Mouse (Mus musculus) CH12.LX (cell line): ENCODE results near the gene Gprin3. TPM values are rescaled to one million over a fixed set of nuclear protein-coding genes. Genes with fewer than 3 reads are reported as not detected.

ENCODE experiments used
- DNase-seq: peaks from one replicate; pipeline ENCODE4 v3.0.0-alpha.2; 2013; ENCODE audit errors: extremely low read depth
- H3K27ac ChIP-seq: 2 replicates; pipeline ENCODE4 v1.5.1; 2012; ENCODE audit warnings: low read depth, mild to moderate bottlenecking, control low read depth, moderate library complexity; ENCODE audit not compliant: insufficient read depth
- H3K27me3 ChIP-seq: replicated peaks from 2 replicates; pipeline ENCODE3; 2012; ENCODE audit warnings: inconsistent platforms
- H3K36me3 ChIP-seq, 2 experiments: replicated peaks in 1 of 2; 2 replicates each; pipeline versions ENCODE3 to v1.6.1; 2012; ENCODE audit warnings: inconsistent platforms in 1 of 2, low read length in 1 of 2, mild to moderate bottlenecking in 1 of 2, mixed read lengths in 1 of 2, moderate library complexity in 1 of 2; ENCODE audit not compliant: control insufficient read depth in 1 of 2, insufficient read depth in 1 of 2
- H3K4me1 ChIP-seq, 2 experiments: 2 replicates each; pipeline ENCODE4 v1.6.1; 2012; ENCODE audit warnings: inconsistent platforms in 1 of 2, moderate library complexity in 1 of 2; ENCODE audit not compliant: insufficient read depth in 2 of 2, control insufficient read depth in 1 of 2
- H3K4me2 ChIP-seq: 2 replicates; pipeline ENCODE4 v1.6.1; 2012; ENCODE audit warnings: low read depth, mild to moderate bottlenecking, control low read depth; ENCODE audit not compliant: poor library complexity, insufficient read depth, severe bottlenecking
- H3K4me3 ChIP-seq, 3 experiments: fragments of 150-350 bp in 1 of 3; sonication (generic) in 1 of 3; replicated peaks in 1 of 3; 2 replicates each; pipeline versions ENCODE3 to v1.5.1; 2011 to 2012; ENCODE audit warnings: low read depth in 2 of 3, low read length in 2 of 3, mild to moderate bottlenecking in 2 of 3, moderate library complexity in 2 of 3, control low read depth in 1 of 3, improper control_type of control experiment in 1 of 3, inconsistent platforms in 1 of 3, mixed read lengths in 1 of 3; ENCODE audit not compliant: poor library complexity in 1 of 3
- H3K79me2 ChIP-seq: replicated peaks from 2 replicates; pipeline ENCODE4 v1.6.1; 2012; ENCODE audit warnings: mild to moderate bottlenecking, moderate library complexity; ENCODE audit not compliant: control insufficient read depth, poor library complexity, insufficient read depth, severe bottlenecking; ENCODE audit errors: extremely low read depth
- H3K9ac ChIP-seq: 2 replicates; pipeline ENCODE4 v1.6.1; 2012; ENCODE audit warnings: low read depth, mild to moderate bottlenecking, control low read depth, moderate library complexity; ENCODE audit not compliant: insufficient read depth
- H3K9me3 ChIP-seq: replicated peaks from 2 replicates; pipeline ENCODE3; 2012; ENCODE audit warnings: low read length, inconsistent platforms, mixed read lengths
- GABPA ChIP-seq: IDR thresholded peaks from 2 replicates; pipeline ENCODE4 v1.6.1; 2012; ENCODE audit warnings: low read depth, low read length, improper control_type of control experiment, inconsistent platforms; ENCODE audit not compliant: insufficient replicate concordance
- POLR2AphosphoS2 ChIP-seq: IDR thresholded peaks from 2 replicates; pipeline ENCODE4 v1.6.1; 2011; ENCODE audit warnings: low read depth, low read length, improper control_type of control experiment
- dilution Hi-C: fragments of 300-500 bp; cut with MboI; formaldehyde crosslinking; loops from 2 replicates; pipeline ENCODE4 v1.14.3; 2020; ENCODE audit warnings: low sequenced_read_pairs; ENCODE audit not compliant: extremely low pct_unique_long_range_greater_than_20kb, extremely low pct_ligation_motif_present
- in situ Hi-C: fragments of 300-500 bp; cut with MboI; formaldehyde crosslinking; loops from 3 replicates; pipeline ENCODE4 v1.14.3; 2019; ENCODE audit warnings: low sequenced_read_pairs, low pct_ligation_motif_present, low pct_unique_long_range_greater_than_20kb, mixed read lengths
- polyA plus RNA-seq: library from polyadenylated mRNA; unstranded; fragments of >175 nt; gene quantifications from 2 replicates; pipeline ENCODE4 v1.2.1, GENCODE M21; 2012; ENCODE audit warnings: low read depth; ENCODE audit not compliant: insufficient read length
- total RNA-seq, 2 experiments: library from RNA; depleted of rRNA; stranded (reverse); fragments of 300-350 nt in 1 of 2; fragments of >200 nt in 1 of 2; gene quantifications; 2 replicates each; pipeline ENCODE4 v1.2.3; 2012 to 2014

Gprin3 gene
- total and polyA plus RNA-seq, 3 experiments, result 0.03 TPM; not detected in 2

GRCm38 (mm10) chr6:59303031-59303430 is 123.1 kb downstream of the Gprin3 start:
- no peaks in the 10 kb centered on the region for H3K36me3 ChIP-seq
- H3K4me2 ChIP-seq, result no peak overlapping the region
- dilution Hi-C loops, result no loop called here
- TF ChIP-seq GABPA (no peak), POLR2AphosphoS2 (no peak)
- no peak overlapping the region for H3K27ac ChIP-seq
- no peak for DNase-seq
- no peaks in the 10 kb centered on the region for H3K27me3 ChIP-seq
- peaks cover 0 to 10% of the 10 kb centered on the region in 2 experiments; a peak in 1 of 4 replicates for H3K4me1 ChIP-seq
- no peak overlapping the region for H3K9ac ChIP-seq
- H3K9me3 ChIP-seq, result no peaks in the 10 kb centered on the region
- in situ Hi-C loops, result no loop called here
- no peaks in the 10 kb centered on the region for H3K79me2 ChIP-seq
- no peak overlapping the region for H3K4me3 ChIP-seq

Other genes starting within 250 kb of the Gprin3 start
- gene Tigd2, start 217.4 kb downstream of the Gprin3 start, total RNA-seq (2012; rRNA removed), result 10.5 and 11.0 TPM in 2 replicates
- 25.2 and 26.2 TPM in 2 replicates for gene Tigd2, start 217.4 kb downstream of the Gprin3 start, total RNA-seq (2014; rRNA removed)
- 11.6 and 12.6 TPM in 2 replicates for gene Tigd2, start 217.4 kb downstream of the Gprin3 start, polyA plus RNA-seq